Mouse (Mus musculus) embryonic facial prominence, embryonic 12.5 days (tissue): ENCODE measurements around the gene Bcor. TPM values are rescaled to one million over a fixed set of nuclear protein-coding genes. Genes with fewer than 3 reads are reported as not detected.

Source experiments
- ATAC-seq: fragments of 200-750 bp; cut with Nextera tagmentation; 2 replicates; pipeline ENCODE4 v1.8.0; 2017; ENCODE audit not compliant: insufficient number of reproducible peaks, insufficient read depth, low FRiP score, low TSS enrichment
- H3K27ac ChIP-seq: fragments of 300-500 bp; sonication (generic); 2 replicates; pipeline ENCODE4 v1.5.1; 2016; ENCODE audit warnings: mild to moderate bottlenecking
- H3K27me3 ChIP-seq: fragments of 300-500 bp; sonication (generic); 2 replicates; pipeline ENCODE4 v1.6.1; 2016; ENCODE audit warnings: mild to moderate bottlenecking, moderate library complexity
- H3K36me3 ChIP-seq: fragments of 300-500 bp; sonication (generic); 2 replicates; pipeline ENCODE4 v1.6.1; 2016; ENCODE audit warnings: mild to moderate bottlenecking
- H3K4me1 ChIP-seq: fragments of 300-500 bp; sonication (generic); 2 replicates; pipeline ENCODE4 v1.6.1; 2016
- H3K4me2 ChIP-seq: fragments of 300-500 bp; sonication (generic); replicated peaks from 2 replicates; pipeline ENCODE4 v1.6.1; 2016; ENCODE audit warnings: mild to moderate bottlenecking, moderate library complexity
- H3K4me3 ChIP-seq: fragments of 300-500 bp; sonication (generic); 2 replicates; pipeline ENCODE4 v1.5.1; 2016; ENCODE audit warnings: mild to moderate bottlenecking
- H3K9ac ChIP-seq: fragments of 300-500 bp; sonication (generic); 2 replicates; pipeline ENCODE4 v1.6.1; 2016; ENCODE audit warnings: mild to moderate bottlenecking, moderate library complexity
- H3K9me3 ChIP-seq: fragments of 300-500 bp; sonication (generic); 2 replicates; pipeline ENCODE4 v1.6.1; 2016; ENCODE audit warnings: mild to moderate bottlenecking, moderate library complexity
- WGBS: fragments of 180-500 bp; shearing (Covaris S2); methylation state at CpG from one replicate; pipeline ENCODE4 v1.1.7; 2016; 5-methylcytosine and 5-hydroxymethylcytosine counted together
- polyA plus RNA-seq: library from polyadenylated mRNA; unstranded; fragments of >200 nt; fragmentation: Nextera tagmentation; extraction: Ambion mirVana; gene quantifications from 2 replicates; pipeline ENCODE4 v1.2.1, GENCODE M21; 2016

Bcor gene
- polyA plus RNA-seq, 1 experiment from 2014 or later, result 20.6 TPM

DNA sequence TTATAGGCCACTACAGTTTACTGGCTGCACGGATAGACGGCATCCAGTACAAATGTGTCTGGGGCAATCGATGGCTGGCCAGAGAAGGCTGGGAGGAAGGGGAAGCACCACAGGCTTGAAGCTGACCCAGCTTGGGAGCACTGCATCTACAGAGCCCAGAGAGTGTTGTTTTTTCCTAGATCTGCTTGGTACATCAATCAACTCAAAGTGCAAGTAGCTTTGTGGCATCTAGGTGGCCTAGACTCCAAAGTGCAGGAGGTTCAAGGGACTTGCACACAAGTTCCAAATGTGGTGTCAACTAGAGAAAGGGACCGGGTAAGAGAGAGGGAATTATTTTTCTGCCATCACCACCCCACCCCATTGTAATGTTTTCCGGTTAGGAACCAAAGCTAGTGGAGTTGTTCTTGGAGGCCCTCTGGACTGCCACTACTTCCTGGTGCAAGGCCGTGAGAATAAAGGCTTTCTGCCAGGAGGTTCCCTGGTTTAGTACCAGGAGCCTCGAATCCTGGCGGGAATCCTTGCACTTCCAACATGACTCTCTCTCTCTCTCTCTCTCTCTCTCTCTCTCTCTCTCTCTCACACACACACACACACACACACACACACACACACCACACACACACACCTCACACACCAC, 27.5 kb downstream of the Bcor start:
- Histone ChIP-seq H3K4me1 (peaks cover 50% of the 10 kb centered on the region), H3K4me3 (no peak overlapping the region), H3K27me3 (peaks cover 88% of the 10 kb centered on the region), H3K4me2 (peak overlapping the region; percentile 71), H3K9me3 (no peaks in the 10 kb centered on the region), H3K9ac (no peak overlapping the region), H3K36me3 (no peaks in the 10 kb centered on the region), H3K27ac (peak overlapping the region; percentile 90)
- ATAC-seq, result no peak
- WGBS, result 30% methylated on average over 8 of the region's 8 CpGs

DNA sequence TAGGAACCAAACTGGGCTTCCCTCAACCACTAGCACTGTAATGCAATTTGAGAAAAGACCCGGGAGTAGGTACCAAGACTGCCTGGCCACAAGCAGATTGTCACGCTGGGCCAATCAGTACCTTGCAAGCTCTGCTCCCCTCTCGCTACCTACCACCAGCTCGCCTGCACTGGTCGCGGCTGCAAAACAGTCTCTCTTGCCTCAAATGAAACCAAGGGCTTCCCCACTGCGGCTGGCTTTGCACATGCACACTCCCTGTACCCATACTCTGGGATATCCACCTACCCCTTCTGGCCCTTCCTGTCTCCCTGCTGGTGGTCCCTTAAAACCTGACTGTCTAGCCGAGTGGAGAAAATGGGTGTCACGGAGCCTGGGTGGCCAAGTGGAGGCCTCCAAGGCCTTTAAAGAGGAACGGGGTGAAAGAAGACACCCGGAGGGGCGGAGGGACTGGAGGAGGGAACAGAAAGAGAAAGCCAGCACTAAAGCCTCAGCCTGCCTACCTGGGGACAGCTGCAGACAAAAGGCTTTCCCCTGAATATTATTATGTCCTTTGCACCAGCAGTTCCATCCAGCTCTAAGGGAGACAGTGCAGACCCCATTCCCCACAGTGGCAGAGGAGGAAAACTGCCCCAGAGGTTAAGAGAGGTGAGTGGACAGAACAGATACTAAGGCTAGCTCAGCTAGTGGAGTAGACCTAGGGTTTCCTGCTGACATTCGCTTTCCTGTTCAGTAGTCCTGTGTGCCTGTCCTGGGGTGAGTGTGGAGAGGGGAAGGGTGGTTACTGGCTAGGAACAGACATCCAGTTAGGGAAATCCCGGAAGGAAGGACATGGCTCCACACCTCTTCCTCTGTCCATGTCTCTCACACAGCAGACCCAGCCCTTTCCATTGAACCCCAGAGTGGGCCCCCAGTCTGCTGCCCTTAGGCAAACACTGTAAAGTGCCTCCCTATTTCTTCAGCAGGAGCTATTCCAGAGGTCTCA, 30.0 kb downstream of the Bcor start:
- Histone ChIP-seq H3K4me2 (0 out of 2 replicates have a peak overlapping the region, but pooled peaks have one; percentile 59), H3K4me3 (no peak overlapping the region), H3K9ac (no peak overlapping the region), H3K27me3 (peaks cover 83% of the 10 kb centered on the region), H3K36me3 (no peaks in the 10 kb centered on the region), H3K4me1 (peaks cover 52% of the 10 kb centered on the region), H3K27ac (no peak overlapping the region), H3K9me3 (no peaks in the 10 kb centered on the region)
- no peak for ATAC-seq
- 10% methylated on average over 14 of the region's 14 CpGs for WGBS

DNA sequence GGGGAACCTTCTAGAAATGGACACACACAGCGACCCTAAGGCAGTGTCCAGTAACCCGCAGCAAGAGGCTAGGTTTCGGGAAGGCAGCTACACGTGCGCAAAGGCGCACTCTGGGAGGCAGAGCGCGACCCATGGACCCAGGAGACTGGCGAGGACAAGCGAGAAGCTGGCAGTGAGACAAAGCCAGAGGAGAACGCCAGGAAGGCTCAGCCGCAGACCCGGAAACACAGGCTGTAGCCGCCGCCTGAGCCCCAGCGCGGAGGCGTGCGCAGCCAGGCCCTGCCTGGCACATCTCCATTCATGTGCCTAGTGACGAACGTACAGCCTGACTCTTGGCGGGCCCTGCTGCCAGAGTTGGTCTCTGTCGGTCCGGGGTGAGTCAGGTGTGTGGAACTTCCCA, 30.9 kb downstream of the Bcor start:
- no peak for ATAC-seq
- H3K4me3 ChIP-seq, result no peak overlapping the region; the same call in 1 of the 2 replicates
- H3K4me1 ChIP-seq, result peaks cover 57% of the 10 kb centered on the region
- no peaks in the 10 kb centered on the region for H3K36me3 ChIP-seq
- H3K4me2 ChIP-seq, result peak overlapping the region; percentile 59
- no peaks in the 10 kb centered on the region for H3K9me3 ChIP-seq
- peaks cover 82% of the 10 kb centered on the region for H3K27me3 ChIP-seq
- 5% methylated on average over 24 of the region's 24 CpGs for WGBS
- H3K9ac ChIP-seq, result no peak overlapping the region
- H3K27ac ChIP-seq, result peak overlapping the region; percentile 96

DNA sequence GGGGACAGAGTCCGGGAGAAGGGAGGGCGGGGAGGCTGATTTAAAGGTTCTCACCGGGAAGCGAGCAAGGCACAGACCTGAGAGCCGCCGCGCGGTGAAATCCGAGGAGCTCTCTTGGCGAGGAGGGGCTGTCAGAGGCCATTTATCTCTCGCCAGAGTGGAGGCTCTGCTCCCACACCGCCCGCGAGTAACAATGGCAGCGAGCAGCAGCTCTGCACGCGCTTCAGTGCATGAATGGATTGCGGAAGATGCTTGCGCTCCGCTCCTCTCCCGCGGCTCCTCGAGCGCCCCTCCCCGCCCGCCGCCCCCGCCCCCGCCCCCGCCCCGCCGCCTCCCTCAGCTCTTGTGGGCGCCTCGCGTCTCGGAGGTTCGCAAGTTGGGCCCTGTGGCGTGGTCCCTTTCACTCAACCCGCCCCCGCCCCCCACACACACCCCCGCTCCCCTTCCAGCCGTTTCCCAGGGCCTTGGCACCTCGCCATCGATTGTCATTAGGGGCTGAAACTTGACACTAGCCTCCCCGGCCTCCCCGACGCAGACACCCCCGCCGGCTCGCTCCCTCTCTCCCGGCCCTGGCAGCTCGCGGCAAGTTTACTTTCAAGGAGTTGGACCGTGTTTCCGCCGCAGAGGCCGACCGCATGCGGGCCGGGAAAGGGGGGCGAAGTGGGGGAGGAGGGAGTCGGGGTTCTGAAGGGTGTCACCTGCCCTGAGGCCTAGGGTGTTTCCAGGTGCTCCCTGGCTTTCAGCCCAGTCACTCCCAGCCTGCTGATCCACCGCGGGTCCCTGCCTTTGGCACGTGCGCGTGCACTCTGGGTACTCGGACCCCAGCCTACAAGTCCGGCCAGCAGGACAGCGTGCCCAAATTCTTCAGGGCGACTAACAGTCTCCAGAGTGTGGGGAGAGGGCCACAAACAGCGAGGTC, 31.7 kb downstream of the Bcor start:
- Histone ChIP-seq H3K27me3 (peaks cover 80% of the 10 kb centered on the region), H3K4me1 (peaks cover 56% of the 10 kb centered on the region), H3K27ac (peak overlapping the region; percentile 96), H3K4me3 (peak overlapping the region; percentile 53), H3K4me2 (peak overlapping the region; percentile 59), H3K36me3 (no peaks in the 10 kb centered on the region), H3K9ac (peak overlapping the region; percentile 73), H3K9me3 (no peaks in the 10 kb centered on the region)
- peak; percentile 65 for ATAC-seq
- under 1% methylated on average over 50 of the region's 72 CpGs for WGBS

DNA sequence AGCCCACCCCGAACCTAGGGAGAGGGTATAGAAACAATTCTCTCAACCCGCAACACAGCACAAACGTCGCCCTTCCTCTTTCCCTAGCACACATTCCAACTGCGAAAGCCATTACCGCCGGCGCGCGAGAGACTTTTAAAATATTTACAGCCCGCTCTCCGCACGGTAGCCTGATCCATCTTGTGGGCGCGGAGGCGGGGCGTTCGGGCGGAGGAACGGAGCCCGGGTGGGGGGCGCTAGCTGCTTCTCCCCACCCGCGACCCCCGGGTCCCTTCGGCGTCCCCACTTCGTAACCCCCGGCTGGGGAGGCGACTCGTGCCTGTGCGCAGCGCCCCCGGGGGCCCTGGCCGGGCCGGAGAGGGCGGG, 32.4 kb downstream of the Bcor start:
- peak overlapping the region; percentile 96 for H3K27ac ChIP-seq
- H3K36me3 ChIP-seq, result no peaks in the 10 kb centered on the region
- H3K27me3 ChIP-seq, result peaks cover 79% of the 10 kb centered on the region
- peak overlapping the region; percentile 59 for H3K4me2 ChIP-seq
- no peaks in the 10 kb centered on the region for H3K9me3 ChIP-seq
- H3K4me1 ChIP-seq, result peaks cover 50% of the 10 kb centered on the region
- peak overlapping the region; percentile 73 for H3K9ac ChIP-seq
- no peak for ATAC-seq
- peak overlapping the region; percentile 53 for H3K4me3 ChIP-seq
- 5% methylated on average over 37 of the region's 37 CpGs for WGBS

DNA sequence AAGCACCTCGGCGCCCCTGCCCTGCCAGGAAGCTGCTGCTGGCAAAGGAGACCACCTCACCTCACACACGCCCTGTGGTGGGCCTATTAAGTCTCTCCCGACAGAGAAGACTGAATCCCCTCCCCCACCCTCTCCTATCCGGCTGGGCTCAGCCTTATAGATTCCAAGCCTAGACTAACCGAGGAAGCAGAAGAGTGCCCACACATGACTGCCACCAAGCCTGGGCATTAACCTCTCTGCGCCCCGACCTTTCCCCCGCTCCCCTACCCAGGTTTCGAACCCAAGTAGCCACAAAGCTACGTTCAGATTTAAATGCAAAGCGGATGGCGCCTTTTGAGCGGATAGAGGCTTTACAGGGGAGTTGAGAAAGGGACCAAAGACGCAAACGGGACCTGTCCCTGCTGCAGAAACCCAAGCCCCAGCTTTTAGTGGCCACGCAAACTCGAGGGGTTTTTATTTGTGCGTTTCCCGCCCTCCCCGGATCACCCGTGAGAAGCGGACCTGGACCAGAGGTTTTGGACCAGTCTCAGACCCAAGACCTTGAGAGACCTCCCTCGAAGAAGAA, 33.0 kb downstream of the Bcor start:
- peak overlapping the region; percentile 59 for H3K4me2 ChIP-seq
- peaks cover 80% of the 10 kb centered on the region for H3K27me3 ChIP-seq
- peaks cover 45% of the 10 kb centered on the region for H3K4me1 ChIP-seq

DNA sequence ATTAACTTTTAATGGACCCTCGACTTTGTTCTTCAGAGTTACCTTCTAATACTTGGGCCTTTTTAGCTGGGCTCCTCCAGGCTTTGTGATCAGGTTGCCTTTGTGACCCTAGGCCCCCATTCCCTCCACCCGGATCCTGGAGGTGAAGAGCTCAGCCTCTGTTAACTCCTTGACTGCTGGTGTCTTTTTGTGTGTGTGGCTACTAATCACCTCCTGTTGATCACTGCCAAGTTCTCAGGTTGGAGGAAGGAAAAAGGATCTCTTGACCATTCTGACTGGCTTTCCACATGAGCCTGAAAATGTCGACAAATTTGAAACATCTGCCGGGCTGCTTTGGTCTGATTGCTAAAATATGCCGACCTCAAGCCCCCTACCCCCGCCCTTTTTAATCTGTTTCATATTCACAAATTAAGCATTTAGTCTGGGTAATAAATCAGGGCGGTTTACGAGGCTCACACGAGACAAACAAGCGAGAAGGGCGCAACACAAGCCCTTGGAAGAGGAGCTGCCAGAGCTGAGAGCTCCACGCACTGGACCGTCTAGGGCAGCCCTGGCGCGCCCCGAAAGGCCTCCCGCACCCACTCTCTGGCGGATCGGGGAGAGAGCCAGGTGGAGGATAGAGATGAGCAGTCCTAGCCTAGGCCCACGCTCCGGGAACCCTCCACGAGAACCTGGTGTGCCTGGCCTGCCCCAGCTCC, 33.6 kb downstream of the Bcor start:
- Histone ChIP-seq H3K9ac (peak overlapping the region; percentile 73), H3K4me3 (peak overlapping the region; percentile 53), H3K27me3 (peaks cover 75% of the 10 kb centered on the region), H3K36me3 (no peaks in the 10 kb centered on the region), H3K27ac (peak overlapping the region; percentile 96), H3K4me1 (peaks cover 43% of the 10 kb centered on the region), H3K4me2 (peak overlapping the region; percentile 59), H3K9me3 (no peaks in the 10 kb centered on the region)
- 5% methylated on average over 22 of the region's 22 CpGs for WGBS
- no peak for ATAC-seq

More for the DNA sequence above, 33.0 kb downstream of the Bcor start:
- ATAC-seq, result no peak
- 1% methylated on average over 24 of the region's 24 CpGs for WGBS
- peak overlapping the region; percentile 73 for H3K9ac ChIP-seq
- H3K36me3 ChIP-seq, result no peaks in the 10 kb centered on the region
- peak overlapping the region; percentile 53 for H3K4me3 ChIP-seq
- no peaks in the 10 kb centered on the region for H3K9me3 ChIP-seq
- peak overlapping the region; percentile 96 for H3K27ac ChIP-seq

DNA sequence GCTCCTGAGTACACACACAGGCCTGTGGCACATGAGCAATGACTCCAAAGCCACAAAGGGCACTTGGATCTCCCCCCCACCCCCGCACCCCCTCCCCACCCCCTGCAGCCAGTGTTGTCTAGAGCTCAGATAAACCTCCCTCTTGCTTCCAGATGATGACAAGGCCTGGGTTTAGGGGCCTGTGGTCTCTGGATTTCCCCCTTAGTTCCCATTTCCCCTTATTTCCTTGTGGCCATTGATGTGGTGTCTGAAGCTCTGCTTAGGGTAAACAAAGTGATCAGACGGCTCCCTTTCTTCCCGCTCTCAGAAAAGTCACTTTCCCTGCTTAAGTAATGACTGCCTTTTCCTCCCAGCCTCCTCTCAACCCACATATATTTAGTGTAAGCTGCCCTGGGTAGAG, 35.6 kb downstream of the Bcor start:
- Histone ChIP-seq H3K4me2 (no peak overlapping the region), H3K36me3 (no peaks in the 10 kb centered on the region), H3K27ac (no peak overlapping the region), H3K9me3 (no peaks in the 10 kb centered on the region), H3K27me3 (peaks cover 55% of the 10 kb centered on the region), H3K4me3 (no peak overlapping the region), H3K4me1 (peaks cover 30% of the 10 kb centered on the region), H3K9ac (no peak overlapping the region)
- WGBS, result 10% methylated on average over 3 of the region's 3 CpGs
- ATAC-seq, result no peak

DNA sequence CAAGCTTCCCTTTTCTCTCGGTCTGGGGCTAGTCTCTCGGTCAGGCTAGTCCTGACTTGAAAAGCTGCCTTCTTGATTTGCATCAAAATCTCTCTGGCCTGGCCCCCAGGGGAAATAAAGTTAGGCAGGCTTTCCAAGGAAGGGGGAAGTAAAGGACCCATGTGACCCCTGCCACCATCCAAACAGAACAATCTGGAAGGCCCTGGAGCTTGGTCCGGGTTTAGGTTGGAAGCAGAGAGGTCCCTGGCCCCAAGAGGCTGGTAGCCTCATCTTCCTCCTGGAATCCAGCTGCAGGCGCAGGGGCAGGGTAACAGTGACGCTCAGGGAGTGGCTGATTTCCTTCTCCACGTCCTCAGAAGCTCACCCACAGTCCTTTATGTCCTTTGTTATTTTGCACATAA, 36.5 kb downstream of the Bcor start:
- peaks cover 46% of the 10 kb centered on the region for H3K27me3 ChIP-seq
- no peaks in the 10 kb centered on the region for H3K36me3 ChIP-seq
- peak overlapping the region; percentile 42 for H3K4me2 ChIP-seq
- no peak for ATAC-seq
- H3K9me3 ChIP-seq, result no peaks in the 10 kb centered on the region
- no peak overlapping the region for H3K9ac ChIP-seq
- H3K4me3 ChIP-seq, result no peak overlapping the region
- peaks cover 21% of the 10 kb centered on the region for H3K4me1 ChIP-seq
- H3K27ac ChIP-seq, result peak overlapping the region; percentile 79
- WGBS, result 12% methylated on average over 6 of the region's 6 CpGs

DNA sequence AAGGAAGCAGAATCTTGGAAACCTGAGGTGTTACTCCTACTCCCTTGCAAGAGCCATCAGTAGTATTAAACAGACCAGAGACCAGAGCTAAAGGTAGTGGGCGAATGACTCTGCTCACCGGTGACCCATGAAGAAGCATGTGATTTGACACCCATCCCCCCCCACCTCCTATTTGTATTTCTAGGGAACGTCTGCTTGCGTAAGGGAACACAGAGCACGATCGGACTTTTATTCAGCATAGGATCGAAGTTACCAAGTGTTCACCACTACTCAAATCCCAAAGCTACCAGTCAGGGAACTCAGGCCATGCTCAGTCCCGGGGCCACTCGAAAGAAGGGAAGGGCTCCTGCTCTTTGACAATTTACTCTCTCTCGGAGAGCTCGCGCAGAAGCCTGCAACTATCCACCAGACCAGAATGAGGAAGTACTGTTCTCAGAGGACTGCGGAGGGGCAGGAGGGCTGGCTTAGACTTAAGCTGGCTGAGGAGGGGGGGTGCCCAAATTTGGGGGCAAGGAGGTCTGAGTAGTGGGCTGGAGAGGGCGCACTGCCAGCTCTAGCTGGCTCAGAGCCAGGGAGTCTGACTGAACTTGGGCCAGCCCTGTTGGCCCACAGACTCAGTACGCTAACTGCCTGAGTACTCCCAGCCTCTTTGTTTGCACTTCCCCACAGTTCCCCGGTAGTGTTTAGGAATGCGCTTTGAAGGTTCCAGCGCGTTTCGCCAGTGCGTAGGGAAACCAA, 37.4 kb downstream of the Bcor start:
- H3K9me3 ChIP-seq, result no peaks in the 10 kb centered on the region
- peaks cover 37% of the 10 kb centered on the region for H3K27me3 ChIP-seq
- H3K4me2 ChIP-seq, result peak overlapping the region; percentile 42
- 0 out of 2 replicates have a peak overlapping the region, but pooled peaks have one; percentile 2 for H3K4me3 ChIP-seq
- ATAC-seq, result peak; percentile 80
- H3K4me1 ChIP-seq, result peaks cover 19% of the 10 kb centered on the region
- 0 out of 2 replicates have a peak overlapping the region, but pooled peaks have one; percentile 15 for H3K9ac ChIP-seq
- no peaks in the 10 kb centered on the region for H3K36me3 ChIP-seq
- H3K27ac ChIP-seq, result peak overlapping the region; percentile 79
- 10% methylated on average over 21 of the region's 21 CpGs for WGBS
